Mouse (Mus musculus) small intestine, adult 2 months (tissue): Measurements from ENCODE around the gene Arsa.

ENCODE experiments used
- CTCF ChIP-seq: fragments of 200-500 bp; IDR thresholded peaks from 2 replicates; pipeline ENCODE4 v1.5.1; 2012; ENCODE audit warnings: low read depth, mild to moderate bottlenecking, control low read depth, inconsistent platforms, low read length, moderate library complexity, mixed read lengths; ENCODE audit not compliant: insufficient replicate concordance, insufficient read length; ENCODE audit errors: extremely low read depth
- POLR2A ChIP-seq: fragments of 200-500 bp; IDR thresholded peaks from 2 replicates; pipeline ENCODE4 v1.6.1; 2012; ENCODE audit warnings: low read depth, mild to moderate bottlenecking, control low read depth, inconsistent platforms, low read length, moderate library complexity

DNA sequence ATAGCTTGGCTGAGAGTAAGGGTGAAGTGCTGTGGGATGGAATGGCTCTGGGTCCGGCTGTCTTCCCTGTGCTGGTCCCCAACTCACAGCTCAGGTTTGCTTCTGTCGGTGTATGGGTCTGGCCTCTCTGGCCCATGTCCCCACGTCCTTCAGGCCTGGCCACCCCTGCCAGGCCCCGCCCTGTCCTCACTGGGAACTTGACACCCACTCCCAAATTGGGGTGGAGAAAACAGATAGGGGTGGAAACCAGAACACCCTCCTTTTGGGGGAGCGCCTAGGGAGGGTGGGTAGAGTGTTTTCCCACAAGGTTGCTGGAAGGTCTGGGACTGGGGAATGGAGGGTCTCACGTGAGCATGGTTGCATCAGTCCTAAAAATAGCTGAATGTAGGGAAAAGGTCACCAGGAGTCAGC lies 51.5 kb downstream of the Arsa start, which contains the start of gene Cpt1b:
- TF ChIP-seq CTCF (no peak), POLR2A (no peak)
